Mouse (Mus musculus) MEL (cell line): ENCODE measurements around the gene Gap43.

ENCODE experiments used
- E2F4 ChIP-seq: IDR thresholded peaks from 2 replicates; pipeline ENCODE4 v1.6.1; 2011; ENCODE audit warnings: low read depth, low read length, improper control_type of control experiment, borderline replicate concordance
- POLR2A ChIP-seq, 2 experiments: IDR thresholded peaks; 2 replicates each; pipeline ENCODE4 v1.6.1; 2011 to 2012; ENCODE audit warnings: low read length in 2 of 2, mild to moderate bottlenecking in 2 of 2, control low read depth in 1 of 2, improper control_type of control experiment in 1 of 2, low read depth in 1 of 2, moderate library complexity in 1 of 2; ENCODE audit not compliant: control insufficient read depth in 1 of 2, insufficient read depth in 1 of 2, poor library complexity in 1 of 2
- POLR2AphosphoS2 ChIP-seq: IDR thresholded peaks from 2 replicates; pipeline ENCODE4 v1.6.1; 2011; ENCODE audit warnings: low read length, improper control_type of control experiment

- TF ChIP-seq POLR2AphosphoS2 (no peak), POLR2A (IDR thresholded peaks at IDR 0.05; ENCODE audit: control insufficient read depth in 1 of 2, insufficient read depth in 1 of 2, low read depth in 1 of 2, low read length in 2 of 2, poor library complexity in 1 of 2) (no peak), E2F4 (no peak)
Measured at GRCm38 (mm10) chr16:42339512-42339911, 939 bp downstream of the Gap43 start.
